Mouse (Mus musculus) embryo, embryonic 10.5 days (tissue): Measurements from ENCODE around the gene Tnfrsf25.

Experiments
- DNase-seq: peaks from one replicate; pipeline ENCODE4 v3.0.0-alpha.2; 2015; ENCODE audit warnings: low spot score

The Tnfrsf25 gene

GRCm38 (mm10) chr4:152121183-152121505 is 5.4 kb downstream of the Tnfrsf25 start:
- no peak for DNase-seq

GRCm38 (mm10) chr4:152124361-152124961 is 8.7 kb downstream of the Tnfrsf25 start:
- no peak for DNase-seq

- no peak for DNase-seq
Observed at GRCm38 (mm10) chr4:152125161-152126025, 9.7 kb downstream of the Tnfrsf25 start.

- DNase-seq = peak; percentile 57
Observed at GRCm38 (mm10) chr4:152126026-152126920, 10.5 kb downstream of the Tnfrsf25 start.

GRCm38 (mm10) chr4:152127884-152128283 is 12.2 kb downstream of the Tnfrsf25 start:
- DNase-seq = no peak

- no peak for DNase-seq
Observed at GRCm38 (mm10) chr4:152128784-152129183, 13.1 kb downstream of the Tnfrsf25 start.

- no peak for DNase-seq
Observed at GRCm38 (mm10) chr4:152129395-152129930, 13.7 kb downstream of the Tnfrsf25 start.

- DNase-seq = no peak
Observed at GRCm38 (mm10) chr4:152130771-152131653, 15.3 kb downstream of the Tnfrsf25 start.

- DNase-seq = no peak
Observed at GRCm38 (mm10) chr4:152131809-152132771, 16.4 kb downstream of the Tnfrsf25 start.

- DNase-seq = no peak
Observed at GRCm38 (mm10) chr4:152132772-152133169, 17.0 kb downstream of the Tnfrsf25 start.

- no peak for DNase-seq
Observed at GRCm38 (mm10) chr4:152133213-152133612, 17.5 kb downstream of the Tnfrsf25 start.

GRCm38 (mm10) chr4:152134507-152134906 is 18.8 kb downstream of the Tnfrsf25 start:
- peak; percentile 65 for DNase-seq

- no peak for DNase-seq
Observed at GRCm38 (mm10) chr4:152135363-152135762, 19.6 kb downstream of the Tnfrsf25 start.

GRCm38 (mm10) chr4:152136112-152136875 is 20.6 kb downstream of the Tnfrsf25 start:
- no peak for DNase-seq

- no peak for DNase-seq
Observed at GRCm38 (mm10) chr4:152136876-152137250, 21.1 kb downstream of the Tnfrsf25 start.

GRCm38 (mm10) chr4:152138497-152139260 is 22.9 kb downstream of the Tnfrsf25 start:
- peak; percentile 89 for DNase-seq

GRCm38 (mm10) chr4:152140441-152140840 is 24.7 kb downstream of the Tnfrsf25 start:
- peak; percentile 67 for DNase-seq

- no peak for DNase-seq
Observed at GRCm38 (mm10) chr4:152141521-152142135, 25.9 kb downstream of the Tnfrsf25 start.
